Mouse (Mus musculus) midbrain, postnatal 0 days (tissue): ENCODE results near the gene Olfr1058. TPM values are rescaled to one million over a fixed set of nuclear protein-coding genes. Genes with fewer than 3 reads are reported as not detected.
A peak's percentile ranks its signal among the peaks of the same experiment; 100 is the strongest.
"Not testable (repeated sequence)": the region's sequence is repeated elsewhere in the genome, so short reads cannot be mapped to it uniquely, and the experiment has no call there.

Source experiments
- ATAC-seq: fragments of 200-750 bp; cut with Nextera tagmentation; 2 replicates; pipeline ENCODE4 v1.8.0; 2017; ENCODE audit warnings: moderate number of reproducible peaks, mild to moderate bottlenecking, moderate TSS enrichment, moderate library complexity; ENCODE audit not compliant: low FRiP score
- DNase-seq: peaks from one replicate; pipeline ENCODE4 v3.0.0-alpha.2; 2015; ENCODE audit warnings: low spot score
- H3K27ac ChIP-seq: fragments of 300-500 bp; sonication (generic); 2 replicates; pipeline ENCODE4 v1.5.1; 2014; ENCODE audit warnings: low read depth, mild to moderate bottlenecking, low read length, mixed read lengths
- H3K27me3 ChIP-seq: fragments of 300-500 bp; sonication (generic); 2 replicates; pipeline ENCODE4 v1.6.1; 2014; ENCODE audit warnings: low read length, control low read depth, mixed read lengths; ENCODE audit not compliant: insufficient read depth
- H3K36me3 ChIP-seq: fragments of 300-500 bp; sonication (generic); 2 replicates; pipeline ENCODE4 v1.6.1; 2014; ENCODE audit warnings: low read length, control low read depth, mixed read lengths; ENCODE audit not compliant: insufficient read depth
- H3K4me1 ChIP-seq: fragments of 300-500 bp; sonication (generic); 2 replicates; pipeline ENCODE4 v1.6.1; 2014; ENCODE audit warnings: mild to moderate bottlenecking, control low read depth, antibody characterized with exemption, low read length, mixed read lengths; ENCODE audit not compliant: insufficient read depth
- H3K4me2 ChIP-seq: fragments of 300-500 bp; sonication (generic); 2 replicates; pipeline ENCODE4 v1.6.1; 2014; ENCODE audit warnings: low read depth, mild to moderate bottlenecking, low read length, mixed read lengths; ENCODE audit not compliant: poor library complexity, severe bottlenecking
- H3K4me3 ChIP-seq: fragments of 300-500 bp; sonication (generic); 2 replicates; pipeline ENCODE4 v1.5.1; 2014; ENCODE audit warnings: low read depth, mild to moderate bottlenecking, low read length, moderate library complexity
- H3K9ac ChIP-seq: fragments of 300-500 bp; sonication (generic); replicated peaks from 2 replicates; pipeline ENCODE4 v1.6.1; 2014; ENCODE audit warnings: mild to moderate bottlenecking, low read length, moderate library complexity, mixed read lengths; ENCODE audit not compliant: poor library complexity, severe bottlenecking
- H3K9me3 ChIP-seq: fragments of 300-500 bp; sonication (generic); 2 replicates; pipeline ENCODE4 v1.6.1; 2016; ENCODE audit warnings: low read length, control low read depth
- CTCF ChIP-seq: IDR thresholded peaks from 2 replicates; pipeline ENCODE4 v1.5.1; 2016; ENCODE audit warnings: antibody characterized with exemption, mild to moderate bottlenecking
- WGBS: fragments of 180-500 bp; shearing (Covaris S2); extraction: QIAGEN DNeasy Blood & Tissue Kit; methylation state at CpG from one replicate; pipeline ENCODE4 v1.1.7; 2014; 5-methylcytosine and 5-hydroxymethylcytosine counted together
- polyA plus RNA-seq: library from polyadenylated mRNA; unstranded; fragments of >200 nt; fragmentation: Nextera tagmentation; extraction: Ambion mirVana; gene quantifications from 2 replicates; pipeline ENCODE4 v1.2.1, GENCODE M21; 2015
- total RNA-seq: library from RNA; depleted of rRNA; stranded (reverse); fragments of >200 nt; gene quantifications from 2 replicates; pipeline ENCODE4 v1.2.3, GENCODE M21; 2014; rRNA removed

Olfr1058 gene
- total and polyA plus RNA-seq, 2 experiments from 2014 or later, result not detected

DNA sequence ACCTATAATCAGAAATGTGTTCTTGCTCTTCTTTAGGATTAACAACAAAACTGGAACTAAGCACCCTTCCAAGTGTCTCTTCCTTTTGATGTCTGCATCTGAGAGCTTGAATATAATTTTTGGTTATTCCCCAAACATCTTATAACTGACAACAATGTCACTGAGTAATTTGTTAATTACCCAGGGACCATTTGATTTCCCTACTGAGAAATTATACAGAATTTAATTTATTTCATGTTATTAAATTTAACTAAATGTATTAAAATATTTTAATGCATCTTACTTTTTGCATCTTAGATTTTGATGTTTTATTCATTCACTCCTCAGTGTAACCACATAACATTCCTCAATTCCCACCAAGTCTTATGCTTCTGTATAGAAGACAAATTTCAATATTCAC lies 26.0 kb downstream of the Olfr1058 start, which contains the start of gene Olfr1056:
Gene Olfr1056, minus strand, starts transcription at position 101 of the 400 bp plus-strand sequence.
- no peak within 1 kb of the TSS for H3K27ac ChIP-seq
- no peak for ATAC-seq
- DNase-seq, result no peak
- no peak within 1 kb of the TSS for H3K4me3 ChIP-seq
- H3K9ac ChIP-seq, result no peak within 1 kb of the TSS
- no peaks in the 10 kb centered on the region for H3K27me3 ChIP-seq
- H3K36me3 ChIP-seq, result no peaks in the 10 kb centered on the region
- no peaks in the 10 kb centered on the region for H3K9me3 ChIP-seq
- no peak for TF ChIP-seq CTCF
- H3K4me1 ChIP-seq, result no peaks in the 10 kb centered on the region
- H3K4me2 ChIP-seq, result no peak within 1 kb of the TSS

DNA sequence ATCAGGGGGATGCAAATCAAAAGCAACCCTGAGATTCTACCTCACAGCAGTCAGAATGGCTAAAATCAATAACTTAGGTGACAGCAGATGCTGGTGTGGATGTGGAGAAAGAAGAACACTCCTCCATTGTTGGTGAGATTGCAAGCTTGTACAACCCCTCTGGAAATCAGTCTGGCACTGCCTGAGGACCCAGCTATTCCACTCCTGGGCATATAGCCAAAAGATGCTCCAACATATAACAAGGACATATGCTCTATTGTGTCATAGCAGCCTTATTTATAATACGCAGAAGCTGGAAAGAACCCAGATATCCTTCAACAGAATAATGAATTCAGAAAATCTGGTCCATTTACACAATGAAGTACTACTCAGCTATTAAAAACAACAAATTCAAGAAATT lies 36.6 kb downstream of the Olfr1058 start:
- DNase-seq, result peak; percentile 3
- not testable (repeated sequence) for ATAC-seq, H3K4me2 ChIP-seq, H3K9ac ChIP-seq, H3K27ac ChIP-seq, H3K4me3 ChIP-seq, H3K36me3 ChIP-seq, H3K4me1 ChIP-seq, H3K27me3 ChIP-seq, H3K9me3 ChIP-seq
- 92% methylated on average over 1 of the region's 1 CpGs for WGBS

DNA sequence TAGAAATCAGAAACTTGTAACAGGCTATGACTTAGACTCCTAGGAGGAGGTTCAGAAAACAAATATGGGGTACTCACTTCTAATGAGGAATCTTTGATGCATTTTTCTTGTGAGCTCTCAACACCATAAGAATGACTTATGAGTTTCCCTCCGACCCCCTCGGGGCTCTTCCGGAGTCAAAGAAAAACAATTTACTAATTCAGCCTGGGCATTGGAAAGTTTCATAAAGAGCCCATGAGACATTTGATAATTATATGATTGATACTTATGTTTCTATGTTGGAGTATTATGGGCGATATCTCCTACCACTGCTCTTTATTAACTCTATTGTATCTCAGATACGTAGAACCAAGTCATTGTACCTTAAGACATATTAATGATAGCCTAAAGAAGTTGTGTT lies 38.2 kb downstream of the Olfr1058 start, which contains the start of gene Olfr1055:
Gene Olfr1055, minus strand, starts transcription at position 101 of the 400 bp plus-strand sequence.
- Histone ChIP-seq H3K4me1 (no peaks in the 10 kb centered on the region), H3K9ac (no peak within 1 kb of the TSS), H3K36me3 (no peaks in the 10 kb centered on the region), H3K27ac (no peak within 1 kb of the TSS), H3K27me3 (no peaks in the 10 kb centered on the region), H3K9me3 (no peaks in the 10 kb centered on the region), H3K4me3 (no peak within 1 kb of the TSS), H3K4me2 (no peak within 1 kb of the TSS)
- ATAC-seq (no peak), DNase-seq (no peak)
- no peak for TF ChIP-seq CTCF
- WGBS, result 95% methylated on average over 5 of the region's 5 CpGs

DNA sequence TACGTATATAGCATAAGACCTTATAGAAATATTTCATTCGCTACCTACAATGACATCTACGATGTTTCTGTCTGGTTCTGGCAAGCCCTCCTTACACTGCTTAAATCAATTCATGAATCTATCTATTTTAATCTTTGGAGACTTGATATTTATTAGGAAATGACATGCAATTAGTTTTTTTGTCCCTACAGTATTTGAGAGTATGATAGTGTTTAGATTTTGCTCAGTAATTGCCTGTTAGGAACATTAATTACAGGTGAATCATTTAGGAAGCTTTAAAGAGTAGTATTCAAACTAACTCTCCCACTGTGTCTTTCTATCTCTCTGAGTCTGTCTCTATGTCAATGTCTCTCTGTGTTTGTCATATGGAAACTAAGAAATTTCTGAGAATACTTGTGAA lies 53.0 kb downstream of the Olfr1058 start, which contains the start of gene Olfr1054:
Gene Olfr1054, minus strand, starts transcription at position 101 of the 400 bp plus-strand sequence.
- ATAC-seq, result no peak
- no peak within 1 kb of the TSS for H3K27ac ChIP-seq
- no peaks in the 10 kb centered on the region for H3K4me1 ChIP-seq
- no peak within 1 kb of the TSS for H3K9ac ChIP-seq
- H3K9me3 ChIP-seq, result no peaks in the 10 kb centered on the region
- H3K27me3 ChIP-seq, result no peaks in the 10 kb centered on the region
- DNase-seq, result no peak
- no peak within 1 kb of the TSS for H3K4me3 ChIP-seq
- no peak within 1 kb of the TSS for H3K4me2 ChIP-seq
- WGBS, result 87% methylated on average over 3 of the region's 3 CpGs
- TF ChIP-seq CTCF, result no peak
- H3K36me3 ChIP-seq, result no peaks in the 10 kb centered on the region

Other genes starting within 250 kb of the Olfr1058 start
- gene Olfr1040, start 241.8 kb downstream of the Olfr1058 start, total RNA-seq, result not detected in 2 replicates
- not detected in 2 replicates for gene Olfr1040, start 241.8 kb downstream of the Olfr1058 start, polyA plus RNA-seq
- not detected in 2 replicates for gene Olfr1042, start 226.7 kb downstream of the Olfr1058 start, total RNA-seq
- not detected in 2 replicates for gene Olfr1042, start 226.7 kb downstream of the Olfr1058 start, polyA plus RNA-seq
- gene Olfr1043, start 221.0 kb downstream of the Olfr1058 start, total RNA-seq, result not detected in 2 replicates
- not detected in 2 replicates for gene Olfr1043, start 221.0 kb downstream of the Olfr1058 start, polyA plus RNA-seq
- gene Olfr1044, start 210.7 kb downstream of the Olfr1058 start, total RNA-seq, result not detected in 2 replicates
- gene Olfr1044, start 210.7 kb downstream of the Olfr1058 start, polyA plus RNA-seq, result not detected in 2 replicates
- gene Olfr52, start 202.9 kb downstream of the Olfr1058 start, total RNA-seq, result not detected in 2 replicates
- not detected in 2 replicates for gene Olfr52, start 202.9 kb downstream of the Olfr1058 start, polyA plus RNA-seq
- gene Olfr1045, start 185.6 kb downstream of the Olfr1058 start, total RNA-seq, result not detected in 2 replicates
- not detected in 2 replicates for gene Olfr1045, start 185.6 kb downstream of the Olfr1058 start, polyA plus RNA-seq
- gene Olfr1046, start 169.2 kb downstream of the Olfr1058 start, total RNA-seq, result not detected in 2 replicates
- not detected in 2 replicates for gene Olfr1046, start 169.2 kb downstream of the Olfr1058 start, polyA plus RNA-seq
- gene Olfr1047, start 157.2 kb downstream of the Olfr1058 start, total RNA-seq, result not detected in 2 replicates
- gene Olfr1047, start 157.2 kb downstream of the Olfr1058 start, polyA plus RNA-seq, result not detected in 2 replicates
- gene Olfr1048, start 148.3 kb downstream of the Olfr1058 start, total RNA-seq, result not detected in 2 replicates
- gene Olfr1048, start 148.3 kb downstream of the Olfr1058 start, polyA plus RNA-seq, result not detected in 2 replicates
- not detected in 2 replicates for gene Olfr1049, start 130.2 kb downstream of the Olfr1058 start, total RNA-seq
- gene Olfr1049, start 130.2 kb downstream of the Olfr1058 start, polyA plus RNA-seq, result not detected in 2 replicates
- not detected in 2 replicates for gene Olfr1051, start 109.5 kb downstream of the Olfr1058 start, total RNA-seq
- gene Olfr1051, start 109.5 kb downstream of the Olfr1058 start, polyA plus RNA-seq, result not detected in 2 replicates
- gene Olfr1052, start 96.1 kb downstream of the Olfr1058 start, total RNA-seq, result not detected in 2 replicates
- not detected in 2 replicates for gene Olfr1052, start 96.1 kb downstream of the Olfr1058 start, polyA plus RNA-seq
- not detected in 2 replicates for gene Olfr1053, start 73.3 kb downstream of the Olfr1058 start, total RNA-seq
- gene Olfr1053, start 73.3 kb downstream of the Olfr1058 start, polyA plus RNA-seq, result not detected in 2 replicates
- not detected in 2 replicates for gene Olfr1054, start 53.1 kb downstream of the Olfr1058 start, total RNA-seq
- not detected in 2 replicates for gene Olfr1054, start 53.1 kb downstream of the Olfr1058 start, polyA plus RNA-seq
- not detected in 2 replicates for gene Olfr1055, start 38.3 kb downstream of the Olfr1058 start, total RNA-seq
- gene Olfr1055, start 38.3 kb downstream of the Olfr1058 start, polyA plus RNA-seq, result not detected in 2 replicates
- not detected in 2 replicates for gene Olfr1056, start 26.1 kb downstream of the Olfr1058 start, total RNA-seq
- gene Olfr1056, start 26.1 kb downstream of the Olfr1058 start, polyA plus RNA-seq, result not detected in 2 replicates
- not detected in 2 replicates for gene Olfr1057, start 10.2 kb downstream of the Olfr1058 start, total RNA-seq
- gene Olfr1057, start 10.2 kb downstream of the Olfr1058 start, polyA plus RNA-seq, result not detected in 2 replicates
- gene Olfr1061, start 25.5 kb upstream of the Olfr1058 start, total RNA-seq, result not detected in 2 replicates
- gene Olfr1061, start 25.5 kb upstream of the Olfr1058 start, polyA plus RNA-seq, result not detected in 2 replicates
- gene Olfr1062, start 38.2 kb upstream of the Olfr1058 start, total RNA-seq, result not detected in 2 replicates
- gene Olfr1062, start 38.2 kb upstream of the Olfr1058 start, polyA plus RNA-seq, result not detected in 2 replicates
- not detected in 2 replicates for gene Olfr1065, start 62.0 kb upstream of the Olfr1058 start, total RNA-seq
- gene Olfr1065, start 62.0 kb upstream of the Olfr1058 start, polyA plus RNA-seq, result not detected in 2 replicates
- not detected in 2 replicates for gene Olfr1066, start 67.7 kb upstream of the Olfr1058 start, total RNA-seq
- not detected in 2 replicates for gene Olfr1066, start 67.7 kb upstream of the Olfr1058 start, polyA plus RNA-seq
- not detected in 2 replicates for gene Olfr228, start 98.8 kb upstream of the Olfr1058 start, total RNA-seq
- not detected in 2 replicates for gene Olfr228, start 98.8 kb upstream of the Olfr1058 start, polyA plus RNA-seq
- not detected in 2 replicates for gene Olfr1076, start 119.9 kb upstream of the Olfr1058 start, total RNA-seq
- gene Olfr1076, start 119.9 kb upstream of the Olfr1058 start, polyA plus RNA-seq, result not detected in 2 replicates
- not detected in 2 replicates for gene Olfr1079, start 153.9 kb upstream of the Olfr1058 start, total RNA-seq
- not detected in 2 replicates for gene Olfr1079, start 153.9 kb upstream of the Olfr1058 start, polyA plus RNA-seq
- gene Olfr1080, start 169.7 kb upstream of the Olfr1058 start, total RNA-seq, result not detected in 2 replicates
- gene Olfr1080, start 169.7 kb upstream of the Olfr1058 start, polyA plus RNA-seq, result not detected in 2 replicates
- gene Olfr1082, start 210.4 kb upstream of the Olfr1058 start, total RNA-seq, result not detected in 2 replicates
- not detected in 2 replicates for gene Olfr1082, start 210.4 kb upstream of the Olfr1058 start, polyA plus RNA-seq